Mouse (Mus musculus) megakaryocyte, adult 5-6 weeks (primary cell): ENCODE measurements around the gene Vmn1r107. TPM values are rescaled to one million over a fixed set of nuclear protein-coding genes. Genes with fewer than 3 reads are reported as not detected.
"Not testable (repeated sequence)": the region's sequence is repeated elsewhere in the genome, so short reads cannot be mapped to it uniquely, and the experiment has no call there.

Source experiments
- ATAC-seq: 2 replicates; pipeline ENCODE4 v1.8.0; 2016; ENCODE audit warnings: mild to moderate bottlenecking, inconsistent platforms; ENCODE audit not compliant: poor library complexity, severe bottlenecking
- total RNA-seq, 2 experiments: library from RNA; stranded (forward) in 1 of 2; stranded (reverse) in 1 of 2; fragments of 153-499, 151-499 nt in 1 of 2; fragments of 221-1000, 200-1000 nt in 1 of 2; gene quantifications; 2 replicates each; pipeline versions ENCODE4 v1.2.3 to v1.2.4; 2015 to 2017

The Vmn1r107 gene
- total RNA-seq (2015) (not detected in 2 replicates), total RNA-seq (2017) (not detected in 2 replicates)

DNA sequence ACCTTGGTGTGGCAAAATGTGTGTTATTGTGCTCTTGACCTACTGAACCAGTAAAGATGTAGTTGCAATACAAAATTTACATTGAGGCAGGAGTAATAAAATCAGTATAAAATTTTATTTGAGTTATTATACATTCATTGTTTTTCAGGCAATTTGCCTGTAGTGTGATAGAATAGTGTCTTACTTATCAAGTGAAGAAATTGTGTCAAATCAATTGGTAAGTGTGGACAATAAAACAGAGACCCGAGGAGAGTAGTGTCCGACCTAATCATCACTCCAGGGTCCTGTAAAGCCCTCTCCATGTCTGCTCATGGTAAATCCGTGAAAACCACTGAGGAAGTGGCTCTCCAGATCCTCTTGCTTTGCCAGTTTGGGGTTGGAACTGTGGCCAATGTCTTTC lies at the start of gene Vmn1r107:
TSS of gene Vmn1r107 (plus strand) at position 301 of the 400 bp plus-strand sequence.
- not testable (repeated sequence) for ATAC-seq

DNA sequence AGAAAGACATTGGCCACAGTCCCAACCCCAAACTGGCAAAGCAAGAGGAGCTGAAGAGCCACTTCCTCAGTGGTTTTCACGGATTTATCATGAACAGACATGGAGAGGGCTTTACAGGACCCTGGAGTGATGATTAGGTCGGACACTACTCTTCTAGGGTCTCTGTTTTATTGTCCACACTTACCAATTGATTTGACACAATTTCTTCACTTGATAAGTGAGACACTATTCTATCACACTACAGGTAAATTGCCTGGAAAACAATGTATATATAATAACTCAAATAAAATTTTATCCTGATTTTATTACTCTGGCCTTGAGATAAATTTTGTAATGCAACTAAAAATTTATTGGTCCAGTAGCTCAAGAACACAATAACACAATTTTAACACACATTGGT lies 34.4 kb downstream of the Vmn1r107 start, which contains the start of gene Vmn1r111:
TSS of gene Vmn1r111 (minus strand) at position 101 of the 400 bp plus-strand sequence.
- ATAC-seq: not testable (repeated sequence)

Other genes with a start within 250 kb of the Vmn1r107 start
- gene Vmn1r101, start 226.3 kb upstream of the Vmn1r107 start, total RNA-seq (2015): not detected in 2 replicates
- not detected in 2 replicates for gene Vmn1r101, start 226.3 kb upstream of the Vmn1r107 start, total RNA-seq (2017)
- not detected in 2 replicates for gene Gm10670, start 194.0 kb upstream of the Vmn1r107 start, total RNA-seq (2015)
- not detected in 2 replicates for gene Gm10670, start 194.0 kb upstream of the Vmn1r107 start, total RNA-seq (2017)
- gene Vmn1r103, start 158.4 kb upstream of the Vmn1r107 start, total RNA-seq (2015): not detected in 2 replicates
- gene Vmn1r103, start 158.4 kb upstream of the Vmn1r107 start, total RNA-seq (2017): not detected in 2 replicates
- not detected in 2 replicates for gene Vmn1r104, start 135.1 kb upstream of the Vmn1r107 start, total RNA-seq (2015)
- not detected in 2 replicates for gene Vmn1r104, start 135.1 kb upstream of the Vmn1r107 start, total RNA-seq (2017)
- not detected in 2 replicates for gene Gm5726, start 123.2 kb upstream of the Vmn1r107 start, total RNA-seq (2015)
- not detected in 2 replicates for gene Gm5726, start 123.2 kb upstream of the Vmn1r107 start, total RNA-seq (2017)
- gene Gm4141, start 92.7 kb upstream of the Vmn1r107 start, total RNA-seq (2015): not detected in 2 replicates
- not detected in 2 replicates for gene Gm4141, start 92.7 kb upstream of the Vmn1r107 start, total RNA-seq (2017)
- gene Gm4513, start 69.9 kb upstream of the Vmn1r107 start, total RNA-seq (2015): not detected in 2 replicates
- gene Gm4513, start 69.9 kb upstream of the Vmn1r107 start, total RNA-seq (2017): not detected in 2 replicates
- not detected in 2 replicates for gene Vmn1r111, start 34.3 kb downstream of the Vmn1r107 start, total RNA-seq (2015)
- gene Vmn1r111, start 34.3 kb downstream of the Vmn1r107 start, total RNA-seq (2017): not detected in 2 replicates
- not detected in 2 replicates for gene Gm10668, start 61.7 kb downstream of the Vmn1r107 start, total RNA-seq (2015)
- gene Gm10668, start 61.7 kb downstream of the Vmn1r107 start, total RNA-seq (2017): not detected in 2 replicates
- gene Vmn1r112, start 102.3 kb downstream of the Vmn1r107 start, total RNA-seq (2015): not detected in 2 replicates
- not detected in 2 replicates for gene Vmn1r112, start 102.3 kb downstream of the Vmn1r107 start, total RNA-seq (2017)
- not detected in 2 replicates for gene Vmn1r113, start 118.4 kb downstream of the Vmn1r107 start, total RNA-seq (2015)
- gene Vmn1r113, start 118.4 kb downstream of the Vmn1r107 start, total RNA-seq (2017): not detected in 2 replicates
- not detected in 2 replicates for gene Vmn1r114, start 143.3 kb downstream of the Vmn1r107 start, total RNA-seq (2015)
- not detected in 2 replicates for gene Vmn1r114, start 143.3 kb downstream of the Vmn1r107 start, total RNA-seq (2017)
- gene Vmn1r115, start 176.1 kb downstream of the Vmn1r107 start, total RNA-seq (2015): not detected in 2 replicates
- gene Vmn1r115, start 176.1 kb downstream of the Vmn1r107 start, total RNA-seq (2017): not detected in 2 replicates
- gene Vmn1r116, start 203.3 kb downstream of the Vmn1r107 start, total RNA-seq (2015): not detected in 2 replicates
- not detected in 2 replicates for gene Vmn1r116, start 203.3 kb downstream of the Vmn1r107 start, total RNA-seq (2017)
- gene Vmn1r117, start 215.2 kb downstream of the Vmn1r107 start, total RNA-seq (2015): not detected in 2 replicates
- not detected in 2 replicates for gene Vmn1r117, start 215.2 kb downstream of the Vmn1r107 start, total RNA-seq (2017)
- not detected in 2 replicates for gene Vmn1r118, start 243.4 kb downstream of the Vmn1r107 start, total RNA-seq (2015)
- not detected in 2 replicates for gene Vmn1r118, start 243.4 kb downstream of the Vmn1r107 start, total RNA-seq (2017)